Mouse (Mus musculus) G1E (cell line): Measurements from ENCODE around the gene Il18rap. TPM values are rescaled to one million over a fixed set of nuclear protein-coding genes. Genes with fewer than 3 reads are reported as not detected.

Experiments used
- ATAC-seq: 2 replicates; pipeline ENCODE4 v1.8.0; 2016; ENCODE audit warnings: mild to moderate bottlenecking; ENCODE audit not compliant: insufficient number of reproducible peaks, poor library complexity, low FRiP score, severe bottlenecking; ENCODE audit errors: extremely low read depth
- DNase-seq: peaks from one replicate; pipeline ENCODE4 v3.0.0; 2012; ENCODE audit warnings: low spot score
- H3K27me3 ChIP-seq: 2 replicates; pipeline ENCODE4 v1.6.1; 2012; ENCODE audit warnings: mild to moderate bottlenecking, low read length, inconsistent platforms; ENCODE audit not compliant: insufficient read depth
- H3K36me3 ChIP-seq: replicated peaks from 2 replicates; pipeline ENCODE3; 2012; ENCODE audit warnings: mild to moderate bottlenecking, inconsistent platforms
- H3K4me1 ChIP-seq: 2 replicates; pipeline ENCODE4 v1.6.1; 2012; ENCODE audit warnings: low read depth, low read length, inconsistent platforms, mixed read lengths; ENCODE audit not compliant: insufficient read depth
- H3K4me3 ChIP-seq: 2 replicates; pipeline ENCODE4 v1.5.1; 2012; ENCODE audit warnings: low read depth, mild to moderate bottlenecking, inconsistent platforms, low read length, moderate library complexity, mixed read lengths
- H3K9me3 ChIP-seq: replicated peaks from 2 replicates; pipeline ENCODE4 v1.6.1; 2012; ENCODE audit warnings: inconsistent platforms
- CTCF ChIP-seq: IDR thresholded peaks from 2 replicates; pipeline ENCODE4 v1.5.1; 2012; ENCODE audit warnings: low read depth, low read length, inconsistent platforms, mixed read lengths
- GATA1 ChIP-seq: IDR thresholded peaks from 2 replicates; pipeline ENCODE4 v1.6.1; 2012; ENCODE audit warnings: borderline replicate concordance, low read length, inconsistent platforms, mixed read lengths
- GATA2 ChIP-seq: IDR thresholded peaks from 2 replicates; pipeline ENCODE4 v1.6.1; 2012; ENCODE audit warnings: low read depth, low read length, inconsistent platforms, borderline replicate concordance
- POLR2AphosphoS5 ChIP-seq: IDR thresholded peaks from 2 replicates; pipeline ENCODE4 v1.6.1; 2012; ENCODE audit warnings: low read depth, low read length, inconsistent platforms; ENCODE audit not compliant: insufficient replicate concordance
- TAL1 ChIP-seq: conservative IDR thresholded peaks from 2 replicates; pipeline ENCODE4 v1.6.1; 2012; ENCODE audit warnings: low read depth, low read length, inconsistent platforms, mixed read lengths
- polyA plus RNA-seq: library from polyadenylated mRNA; stranded (reverse); fragments of >175 nt; gene quantifications from 2 replicates; pipeline ENCODE4 v1.2.3, GENCODE M21; 2012
- total RNA-seq, 2 experiments: library from RNA; stranded (forward) in 1 of 2; stranded (reverse) in 1 of 2; fragments of 200-1000 nt in 1 of 2; fragments of >200 nt in 1 of 2; fragmentation: Nextera tagmentation in 1 of 2; gene quantifications; 2 replicates each; pipeline ENCODE4 v1.2.3; 2014 to 2017

Gene Il18rap
- total and polyA plus RNA-seq, 3 experiments: 1.6 TPM; not detected in 2

- Histone ChIP-seq H3K4me1 (peaks cover 16% of the 10 kb centered on the region), H3K27me3 (peaks cover 29% of the 10 kb centered on the region), H3K36me3 (no peaks in the 10 kb centered on the region), H3K9me3 (no peaks in the 10 kb centered on the region), H3K4me3 (no peak overlapping the region)
- DNase-seq (no peak), ATAC-seq (no peak)
- no peak for TF ChIP-seq POLR2AphosphoS5
- TF ChIP-seq TAL1: no peak
- TF ChIP-seq CTCF: no peak
- TF ChIP-seq GATA1: no peak
- no peak for TF ChIP-seq GATA2
Observed at GRCm38 (mm10) chr1:40473640-40474039, 41.5 kb upstream of the Il18rap start.

DNA sequence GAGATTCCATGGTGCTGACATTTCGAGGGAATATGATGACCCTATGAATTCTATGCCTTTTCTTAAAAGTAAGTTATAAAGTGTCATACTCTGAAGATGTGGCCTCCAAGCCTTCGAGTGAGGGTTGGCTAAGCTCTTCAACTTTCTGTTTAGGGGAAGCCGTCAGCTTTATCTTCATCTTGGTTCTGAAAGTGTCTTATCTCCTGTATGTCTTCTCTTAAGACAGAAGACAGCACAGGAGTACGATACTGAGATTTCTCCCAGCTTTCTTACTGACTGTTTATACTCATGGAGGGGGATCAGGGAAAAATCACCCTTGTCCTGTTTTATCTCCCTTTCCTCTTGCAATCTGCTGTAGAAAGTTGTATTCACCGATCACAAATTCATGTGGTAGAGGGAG is 40.8 kb upstream of the Il18rap start:
- Histone ChIP-seq H3K36me3 (no peaks in the 10 kb centered on the region), H3K4me1 (peaks cover 12% of the 10 kb centered on the region), H3K9me3 (no peaks in the 10 kb centered on the region), H3K27me3 (peaks cover 33% of the 10 kb centered on the region), H3K4me3 (no peak overlapping the region)
- ATAC-seq: no peak
- no peak for DNase-seq
- no peak for TF ChIP-seq TAL1
- no peak for TF ChIP-seq CTCF

GRCm38 (mm10) chr1:40475697-40476096 is 39.5 kb upstream of the Il18rap start:
- Histone ChIP-seq H3K27me3 (peaks cover 44% of the 10 kb centered on the region), H3K9me3 (no peaks in the 10 kb centered on the region), H3K36me3 (no peaks in the 10 kb centered on the region), H3K4me3 (no peak overlapping the region), H3K4me1 (peaks cover 4% of the 10 kb centered on the region)
- ATAC-seq: no peak
- DNase-seq: no peak
- TF ChIP-seq GATA2 (no peak), TAL1 (no peak), POLR2AphosphoS5 (no peak), GATA1 (no peak), CTCF (no peak)

DNA sequence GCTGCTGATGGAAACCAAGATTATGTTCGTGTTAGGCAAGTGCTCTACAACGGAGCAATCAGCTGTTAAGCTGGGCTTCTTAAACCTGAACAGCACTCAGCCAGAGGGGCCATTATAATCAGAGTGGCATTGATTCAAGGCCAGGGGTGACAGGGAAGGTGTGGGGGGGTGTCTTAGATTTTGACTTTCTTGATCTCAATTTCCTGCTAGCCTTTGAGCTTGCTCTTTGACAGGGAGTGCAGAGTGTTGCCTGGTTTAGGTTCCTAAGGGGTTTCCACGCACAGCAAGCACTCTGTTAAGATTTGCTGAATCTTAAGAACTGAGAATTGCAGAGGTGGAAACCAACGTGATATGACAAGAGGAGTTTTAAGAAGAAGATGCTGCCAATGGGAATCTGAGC is 38.4 kb upstream of the Il18rap start:
- Histone ChIP-seq H3K36me3 (no peaks in the 10 kb centered on the region), H3K4me3 (no peak overlapping the region), H3K27me3 (peaks cover 53% of the 10 kb centered on the region), H3K9me3 (no peaks in the 10 kb centered on the region), H3K4me1 (peaks cover 4% of the 10 kb centered on the region)
- ATAC-seq (no peak), DNase-seq (no peak)
- TF ChIP-seq GATA1: no peak
- TF ChIP-seq GATA2: no peak
- TF ChIP-seq CTCF: no peak
- TF ChIP-seq TAL1: no peak
- TF ChIP-seq POLR2AphosphoS5: no peak

DNA sequence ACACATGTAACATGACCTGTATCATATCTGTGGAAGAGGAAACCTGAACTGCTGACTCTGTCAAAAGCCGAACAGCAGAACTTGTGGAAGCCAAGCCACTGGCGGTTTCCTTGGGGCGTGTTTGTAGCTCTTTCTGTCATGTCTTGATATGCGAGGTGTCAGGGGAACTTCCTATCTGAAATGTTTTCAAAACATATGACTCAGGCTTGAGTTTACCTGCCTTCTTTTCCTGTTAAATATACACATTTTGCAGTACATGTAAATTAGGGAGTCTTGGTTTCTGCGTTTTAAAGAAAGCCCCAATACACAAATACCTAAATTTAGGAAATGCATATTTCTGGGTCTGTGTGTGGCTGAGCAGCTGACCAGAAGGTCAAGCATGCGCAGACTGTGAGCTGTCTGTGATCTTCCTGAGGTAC is 35.6 kb upstream of the Il18rap start:
- H3K9me3 ChIP-seq: no peaks in the 10 kb centered on the region
- TF ChIP-seq CTCF (no peak), GATA2 (no peak), GATA1 (no peak), TAL1 (no peak), POLR2AphosphoS5 (no peak)
- no peak for DNase-seq
- peaks cover 54% of the 10 kb centered on the region for H3K27me3 ChIP-seq
- H3K4me3 ChIP-seq: no peak overlapping the region
- no peaks in the 10 kb centered on the region for H3K36me3 ChIP-seq
- ATAC-seq: no peak
- H3K4me1 ChIP-seq: no peaks in the 10 kb centered on the region; the same call in 1 of the 2 replicates

DNA sequence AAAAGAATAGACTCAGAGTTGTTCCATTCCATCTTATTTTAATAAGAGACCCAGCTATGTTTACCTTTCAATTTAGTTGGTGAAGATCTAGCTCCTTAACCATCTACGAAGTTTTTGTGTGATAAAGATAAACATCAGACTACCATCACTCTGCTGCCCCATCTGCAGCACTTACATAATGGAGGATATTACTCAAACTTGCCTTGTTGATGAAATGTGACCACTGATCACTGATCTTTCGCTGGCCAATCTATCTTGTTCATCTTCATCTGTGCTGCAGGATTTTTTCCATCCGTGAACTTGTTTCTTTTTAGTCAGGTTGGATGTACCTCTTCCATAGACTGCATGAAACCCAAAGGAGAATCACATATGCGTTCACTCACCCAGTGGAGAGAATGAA is 20.6 kb upstream of the Il18rap start:
- ATAC-seq: no peak
- no peak overlapping the region for H3K4me3 ChIP-seq
- H3K27me3 ChIP-seq: peaks cover 26% of the 10 kb centered on the region
- no peak for DNase-seq
- H3K9me3 ChIP-seq: no peaks in the 10 kb centered on the region
- no peaks in the 10 kb centered on the region for H3K36me3 ChIP-seq
- H3K4me1 ChIP-seq: 0 out of 2 replicates have a peak, but pooled peaks cover 3% of the 10 kb centered on the region
- TF ChIP-seq CTCF: no peak
- no peak for TF ChIP-seq POLR2AphosphoS5
- no peak for TF ChIP-seq GATA1
- TF ChIP-seq TAL1: no peak
- no peak for TF ChIP-seq GATA2

GRCm38 (mm10) chr1:40499708-40500107 is 15.5 kb upstream of the Il18rap start:
- Histone ChIP-seq H3K4me3 (no peak overlapping the region), H3K27me3 (peaks cover 28% of the 10 kb centered on the region), H3K9me3 (no peaks in the 10 kb centered on the region), H3K4me1 (0 out of 2 replicates have a peak, but pooled peaks cover 3% of the 10 kb centered on the region), H3K36me3 (no peaks in the 10 kb centered on the region)
- DNase-seq (no peak), ATAC-seq (no peak)
- no peak for TF ChIP-seq GATA1
- TF ChIP-seq POLR2AphosphoS5: no peak
- no peak for TF ChIP-seq CTCF
- TF ChIP-seq TAL1: no peak
- no peak for TF ChIP-seq GATA2
